Mouse (Mus musculus) liver, embryonic 14 days (tissue): Measurements from ENCODE around the gene Cyp19a1. TPM values are rescaled to one million over a fixed set of nuclear protein-coding genes. Genes with fewer than 3 reads are reported as not detected.

Source experiments
- polyA plus RNA-seq: library from polyadenylated mRNA; depleted of rRNA; stranded (reverse); fragments of >200 nt; gene quantifications from 2 replicates; pipeline ENCODE4 v1.2.3, GENCODE M21; 2012; rRNA removed

Cyp19a1 gene
- polyA plus RNA-seq, result not detected in 2 replicates

GRCm38 (mm10) chr9:54268010-54268409 is at the start of gene Cyp19a1:
Gene Cyp19a1 (minus strand): TSS chr9:54268110.

GRCm38 (mm10) chr9:54286331-54286987 is 18.5 kb upstream of the Cyp19a1 start, which contains the start of gene Gldn:
Gene Gldn (plus strand): TSS chr9:54286486.

Other genes starting within 250 kb of the Cyp19a1 start
- 0.14 and 0.16 TPM in 2 replicates for gene Tnfaip8l3, start 199.7 kb downstream of the Cyp19a1 start, polyA plus RNA-seq
- not detected in 2 replicates for gene Gldn, start 18.4 kb upstream of the Cyp19a1 start, polyA plus RNA-seq
- gene Dmxl2, start 233.5 kb upstream of the Cyp19a1 start, polyA plus RNA-seq, result 1.2 TPM in 2 replicates